Mouse (Mus musculus) kidney, postnatal 0 days (tissue): ENCODE data around the gene Cyp8b1. TPM values are rescaled to one million over a fixed set of nuclear protein-coding genes. Genes with fewer than 3 reads are reported as not detected.

Experiments
- ATAC-seq: fragments of 200-750 bp; cut with Nextera tagmentation; replicated peaks from 2 replicates; pipeline ENCODE4 v1.8.0; 2017; ENCODE audit warnings: low read depth, moderate number of reproducible peaks, moderate TSS enrichment, moderate library complexity; ENCODE audit not compliant: low FRiP score
- DNase-seq: peaks from one replicate; pipeline ENCODE4 v3.0.0-alpha.2; 2016; ENCODE audit warnings: low spot score
- H3K27ac ChIP-seq: fragments of 300-500 bp; sonication (generic); 2 replicates; pipeline ENCODE4 v1.5.1; 2014; ENCODE audit warnings: mild to moderate bottlenecking
- H3K27me3 ChIP-seq: fragments of 300-500 bp; sonication (generic); 2 replicates; pipeline ENCODE4 v1.6.1; 2014; ENCODE audit warnings: low read length, mixed read lengths; ENCODE audit not compliant: insufficient read depth
- H3K36me3 ChIP-seq: fragments of 300-500 bp; sonication (generic); 2 replicates; pipeline ENCODE4 v1.6.1; 2014; ENCODE audit warnings: low read length, mixed read lengths; ENCODE audit not compliant: insufficient read depth
- H3K4me1 ChIP-seq: fragments of 300-500 bp; sonication (generic); replicated peaks from 2 replicates; pipeline ENCODE4 v1.6.1; 2014; ENCODE audit warnings: antibody characterized with exemption, low read length, mixed read lengths; ENCODE audit not compliant: insufficient read depth
- H3K4me2 ChIP-seq: fragments of 300-500 bp; sonication (generic); 2 replicates; pipeline ENCODE4 v1.6.1; 2014; ENCODE audit warnings: mild to moderate bottlenecking, low read length, moderate library complexity, mixed read lengths
- H3K4me3 ChIP-seq: fragments of 300-500 bp; sonication (generic); replicated peaks from 2 replicates; pipeline ENCODE4 v1.5.1; 2014; ENCODE audit warnings: low read depth, low read length
- H3K9ac ChIP-seq: fragments of 300-500 bp; sonication (generic); 2 replicates; pipeline ENCODE4 v1.6.1; 2014; ENCODE audit warnings: low read depth, low read length
- H3K9me3 ChIP-seq: fragments of 300-500 bp; sonication (generic); replicated peaks from 2 replicates; pipeline ENCODE4 v1.6.1; 2016; ENCODE audit warnings: low read length, inconsistent platforms, mixed read lengths
- CTCF ChIP-seq: IDR thresholded peaks from 2 replicates; pipeline ENCODE4 v1.5.1; 2016; ENCODE audit warnings: antibody characterized with exemption, low read depth, mild to moderate bottlenecking, moderate library complexity
- WGBS: fragments of 180-500 bp; shearing (Covaris S2); extraction: QIAGEN DNeasy Blood & Tissue Kit; methylation state at CpG from one replicate; pipeline ENCODE4 v1.1.7; 2014; 5-methylcytosine and 5-hydroxymethylcytosine counted together
- polyA plus RNA-seq: library from polyadenylated mRNA; unstranded; fragments of >200 nt; fragmentation: Nextera tagmentation; extraction: Ambion mirVana; gene quantifications from 2 replicates; pipeline ENCODE4 v1.2.1, GENCODE M21; 2015

Gene Cyp8b1
- polyA plus RNA-seq, 1 experiment from 2014 or later, result not detected

- no peak overlapping the region for H3K9ac ChIP-seq
- no peaks in the 10 kb centered on the region for H3K4me1 ChIP-seq
- H3K4me2 ChIP-seq, result no peak overlapping the region
- H3K27ac ChIP-seq, result no peak overlapping the region
- no peaks in the 10 kb centered on the region for H3K36me3 ChIP-seq
- no peak overlapping the region for H3K4me3 ChIP-seq
- WGBS, result 67% methylated on average over 4 of the region's 4 CpGs
- no peak for TF ChIP-seq CTCF
- H3K9me3 ChIP-seq, result no peaks in the 10 kb centered on the region
- H3K27me3 ChIP-seq, result no peaks in the 10 kb centered on the region
- DNase-seq (no peak), ATAC-seq (no peak)
Measured at GRCm38 (mm10) chr9:121948431-121948830, 32.3 kb upstream of the Cyp8b1 start.

GRCm38 (mm10) chr9:121947784-121948183 lies 31.7 kb upstream of the Cyp8b1 start:
- Histone ChIP-seq H3K4me1 (no peaks in the 10 kb centered on the region), H3K27me3 (no peaks in the 10 kb centered on the region), H3K4me2 (no peak overlapping the region), H3K4me3 (no peak overlapping the region), H3K9ac (no peak overlapping the region), H3K9me3 (no peaks in the 10 kb centered on the region), H3K27ac (no peak overlapping the region), H3K36me3 (no peaks in the 10 kb centered on the region)
- ATAC-seq, result no peak
- WGBS, result 11% methylated on average over 4 of the region's 4 CpGs
- peak; percentile 84 for DNase-seq
- TF ChIP-seq CTCF, result peak; percentile 81

- no peaks in the 10 kb centered on the region for H3K9me3 ChIP-seq
- TF ChIP-seq CTCF, result no peak
- no peaks in the 10 kb centered on the region for H3K36me3 ChIP-seq
- DNase-seq (no peak), ATAC-seq (no peak)
- H3K4me1 ChIP-seq, result no peaks in the 10 kb centered on the region
- H3K9ac ChIP-seq, result no peak overlapping the region
- 74% methylated on average over 3 of the region's 3 CpGs for WGBS
- H3K27me3 ChIP-seq, result no peaks in the 10 kb centered on the region
- no peak overlapping the region for H3K4me3 ChIP-seq
- H3K4me2 ChIP-seq, result no peak overlapping the region
- H3K27ac ChIP-seq, result no peak overlapping the region
Measured at GRCm38 (mm10) chr9:121943628-121944027, 27.5 kb upstream of the Cyp8b1 start.

GRCm38 (mm10) chr9:121943005-121943404 lies 26.9 kb upstream of the Cyp8b1 start:
- no peak overlapping the region for H3K4me2 ChIP-seq
- no peaks in the 10 kb centered on the region for H3K27me3 ChIP-seq
- no peak overlapping the region for H3K9ac ChIP-seq
- ATAC-seq (no peak), DNase-seq (no peak)
- TF ChIP-seq CTCF, result no peak
- WGBS, result 78% methylated on average over 3 of the region's 3 CpGs
- H3K4me3 ChIP-seq, result no peak overlapping the region
- H3K27ac ChIP-seq, result no peak overlapping the region
- no peaks in the 10 kb centered on the region for H3K4me1 ChIP-seq
- H3K9me3 ChIP-seq, result no peaks in the 10 kb centered on the region
- H3K36me3 ChIP-seq, result no peaks in the 10 kb centered on the region

GRCm38 (mm10) chr9:121937944-121938355 lies 21.8 kb upstream of the Cyp8b1 start:
- ATAC-seq, result peak; percentile 36
- no peaks in the 10 kb centered on the region for H3K4me1 ChIP-seq
- 52% methylated on average over 21 of the region's 21 CpGs for WGBS
- no peak overlapping the region for H3K27ac ChIP-seq
- H3K4me3 ChIP-seq, result peak overlapping the region; percentile 34
- H3K9me3 ChIP-seq, result no peaks in the 10 kb centered on the region
- peak; percentile 44 for DNase-seq
- 0 out of 2 replicates have a peak overlapping the region, but pooled peaks have one; percentile 23 for H3K9ac ChIP-seq
- no peaks in the 10 kb centered on the region for H3K36me3 ChIP-seq
- H3K4me2 ChIP-seq, result peak overlapping the region; percentile 51
- H3K27me3 ChIP-seq, result no peaks in the 10 kb centered on the region
- TF ChIP-seq CTCF, result no peak

GRCm38 (mm10) chr9:121937451-121937864 lies 21.4 kb upstream of the Cyp8b1 start:
- Histone ChIP-seq H3K36me3 (no peaks in the 10 kb centered on the region), H3K4me2 (peak overlapping the region; percentile 51), H3K9me3 (no peaks in the 10 kb centered on the region), H3K27ac (no peak overlapping the region), H3K9ac (no peak overlapping the region), H3K4me1 (no peaks in the 10 kb centered on the region), H3K4me3 (no peak overlapping the region), H3K27me3 (no peaks in the 10 kb centered on the region)
- 52% methylated on average over 6 of the region's 6 CpGs for WGBS
- ATAC-seq, result 0 out of 2 replicates have a peak, but pooled peaks have one; percentile 7
- no peak for DNase-seq
- TF ChIP-seq CTCF, result no peak

GRCm38 (mm10) chr9:121936952-121937351 lies 20.8 kb upstream of the Cyp8b1 start:
- ATAC-seq, result 0 out of 2 replicates have a peak, but pooled peaks have one; percentile 43
- TF ChIP-seq CTCF, result no peak
- 83% methylated on average over 1 of the region's 1 CpGs for WGBS
- H3K9me3 ChIP-seq, result no peaks in the 10 kb centered on the region
- no peak overlapping the region for H3K4me3 ChIP-seq
- H3K4me2 ChIP-seq, result no peak overlapping the region
- no peaks in the 10 kb centered on the region for H3K27me3 ChIP-seq
- no peak overlapping the region for H3K9ac ChIP-seq
- H3K36me3 ChIP-seq, result no peaks in the 10 kb centered on the region
- no peaks in the 10 kb centered on the region for H3K4me1 ChIP-seq
- H3K27ac ChIP-seq, result no peak overlapping the region
- no peak for DNase-seq
